Mouse (Mus musculus) C2C12 (cell line): ENCODE measurements around the gene Patj.

Experiments used
- CTCF ChIP-seq: IDR thresholded peaks from one replicate; pipeline ENCODE4 v1.5.1; 2011; ENCODE audit not compliant: control insufficient read depth, insufficient read depth, insufficient read length
- FOSL1 ChIP-seq: IDR thresholded peaks from one replicate; pipeline ENCODE4 v1.8.0; 2011; ENCODE audit warnings: mild to moderate bottlenecking, low read length; ENCODE audit not compliant: poor library complexity, insufficient read depth, severe bottlenecking
- MAX ChIP-seq: IDR thresholded peaks from one replicate; pipeline ENCODE4 v1.6.1; 2011; ENCODE audit warnings: mild to moderate bottlenecking, control low read depth
- USF1 ChIP-seq: IDR thresholded peaks from one replicate; pipeline ENCODE4 v1.6.1; 2011; ENCODE audit warnings: low read depth, mild to moderate bottlenecking, control low read depth, moderate library complexity

GRCm38 (mm10) chr4:98557192-98557591 lies 161.6 kb downstream of the Patj start:
- TF ChIP-seq USF1, result no peak
- TF ChIP-seq MAX, result no peak
- TF ChIP-seq CTCF, result no peak
- TF ChIP-seq FOSL1, result no peak
